Mouse (Mus musculus): ENCODE measurements around the gene Zfp148. TPM values are rescaled to one million over a fixed set of nuclear protein-coding genes. Genes with fewer than 3 reads are reported as not detected.
A peak's percentile ranks its signal among the peaks of the same experiment; 100 is the strongest.

Zfp148 gene
- polyA plus RNA-seq, 1 experiment from 2014 or later, result 48.2 TPM

DNA sequence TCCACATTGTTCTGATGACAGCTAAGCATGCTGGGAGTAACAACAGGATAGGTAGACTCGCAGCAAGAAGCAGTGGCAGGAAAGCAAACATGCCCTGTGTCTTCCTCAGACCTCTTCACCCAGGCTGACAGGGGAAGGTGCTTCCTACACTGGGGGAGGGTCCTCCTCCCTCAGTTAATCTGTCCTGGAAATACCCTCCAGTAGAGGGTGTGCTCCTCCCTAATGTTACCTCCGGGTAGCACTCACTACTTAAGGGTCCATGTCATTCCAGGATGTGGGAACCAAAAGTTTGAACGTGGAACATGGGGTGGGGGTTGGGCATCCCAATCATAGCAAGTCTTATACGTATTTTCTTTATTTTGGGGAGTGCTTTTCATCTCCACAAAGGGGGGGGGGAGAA is 141.9 kb downstream of the Zfp148 start:
- H3K4me3 ChIP-seq (replicated peaks; ENCODE audit: low read length), result no peak overlapping the region
- no peaks in the 10 kb centered on the region for H3K27me3 ChIP-seq (ENCODE audit: control insufficient read depth, insufficient read depth, low read length)
- ATAC-seq (ENCODE audit: insufficient read depth, low FRiP score), result no peak
- H3K9ac ChIP-seq (ENCODE audit: low read length), result no peak overlapping the region
- peaks cover 8% of the 10 kb centered on the region for H3K4me1 ChIP-seq (ENCODE audit: control insufficient read depth, insufficient read depth, low read length)
- whole genome bisulfite sequencing, result 41% methylated on average over 4 of the region's 4 CpGs
- no peaks in the 10 kb centered on the region for H3K36me3 ChIP-seq (ENCODE audit: control insufficient read depth, insufficient read depth, low read length)
- no peaks in the 10 kb centered on the region for H3K9me3 ChIP-seq (replicated peaks; ENCODE audit: control insufficient read depth, low read length)
- H3K27ac ChIP-seq (ENCODE audit: low read length), result no peak overlapping the region
- no peak overlapping the region for H3K4me2 ChIP-seq (ENCODE audit: low read depth, low read length)

DNA sequence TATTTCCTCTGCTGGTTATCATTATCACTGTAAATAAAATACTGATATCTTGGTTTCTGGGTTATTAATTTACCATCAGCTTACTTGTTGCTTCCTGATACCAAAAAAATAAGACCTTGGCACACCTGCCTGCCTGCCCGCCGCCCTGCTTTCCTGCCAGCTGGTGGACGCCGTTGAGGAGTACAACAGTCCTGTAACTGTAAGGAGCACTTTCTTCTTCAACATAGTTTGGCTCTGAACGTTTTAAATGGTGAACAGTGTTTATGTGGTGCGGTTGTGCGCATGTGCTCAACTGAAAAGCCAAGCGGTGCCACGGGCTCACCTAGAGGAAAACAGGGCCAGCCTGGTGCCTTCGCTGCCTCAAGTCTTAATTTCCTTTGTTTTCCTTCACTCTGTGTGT is 142.9 kb downstream of the Zfp148 start:
- H3K4me1 ChIP-seq (ENCODE audit: control insufficient read depth, insufficient read depth, low read length), result no peaks in the 10 kb centered on the region
- H3K4me3 ChIP-seq (replicated peaks; ENCODE audit: low read length), result no peak overlapping the region
- peak overlapping the region; percentile 14; the same call in 1 of the 2 replicates for H3K4me2 ChIP-seq (ENCODE audit: low read depth, low read length)
- peak overlapping the region; percentile 26; the same call in 1 of the 2 replicates for H3K27ac ChIP-seq (ENCODE audit: low read length)
- 54% methylated on average over 10 of the region's 10 CpGs for WGBS
- ATAC-seq (ENCODE audit: insufficient read depth, low FRiP score), result no peak
- H3K27me3 ChIP-seq (ENCODE audit: control insufficient read depth, insufficient read depth, low read length), result no peaks in the 10 kb centered on the region
- H3K36me3 ChIP-seq (ENCODE audit: control insufficient read depth, insufficient read depth, low read length), result no peaks in the 10 kb centered on the region
- no peaks in the 10 kb centered on the region; the same call in 1 of the 2 replicates for H3K9me3 ChIP-seq (replicated peaks; ENCODE audit: control insufficient read depth, low read length)
- peak overlapping the region; percentile 42 for H3K9ac ChIP-seq (ENCODE audit: low read length)

- ATAC-seq (ENCODE audit: insufficient read depth, low FRiP score), result peak; percentile 37; the same call in 1 of the 2 replicates
- no peaks in the 10 kb centered on the region; the same call in 1 of the 2 replicates for H3K9me3 ChIP-seq (replicated peaks; ENCODE audit: control insufficient read depth, low read length)
- no peak overlapping the region for H3K4me3 ChIP-seq (replicated peaks; ENCODE audit: low read length)
- no peaks in the 10 kb centered on the region for H3K36me3 ChIP-seq (ENCODE audit: control insufficient read depth, insufficient read depth, low read length)
- no peak overlapping the region for H3K9ac ChIP-seq (ENCODE audit: low read length)
- H3K27me3 ChIP-seq (ENCODE audit: control insufficient read depth, insufficient read depth, low read length), result no peaks in the 10 kb centered on the region
- no peak overlapping the region for H3K4me2 ChIP-seq (ENCODE audit: low read depth, low read length)
- H3K27ac ChIP-seq (ENCODE audit: low read length), result peak overlapping the region; percentile 48
- H3K4me1 ChIP-seq (ENCODE audit: control insufficient read depth, insufficient read depth, low read length), result peaks cover 10% of the 10 kb centered on the region
- WGBS, result 53% methylated on average over 11 of the region's 11 CpGs
Measured at GRCm38 (mm10) chr16:33529502-33530454, 149.1 kb downstream of the Zfp148 start.

DNA sequence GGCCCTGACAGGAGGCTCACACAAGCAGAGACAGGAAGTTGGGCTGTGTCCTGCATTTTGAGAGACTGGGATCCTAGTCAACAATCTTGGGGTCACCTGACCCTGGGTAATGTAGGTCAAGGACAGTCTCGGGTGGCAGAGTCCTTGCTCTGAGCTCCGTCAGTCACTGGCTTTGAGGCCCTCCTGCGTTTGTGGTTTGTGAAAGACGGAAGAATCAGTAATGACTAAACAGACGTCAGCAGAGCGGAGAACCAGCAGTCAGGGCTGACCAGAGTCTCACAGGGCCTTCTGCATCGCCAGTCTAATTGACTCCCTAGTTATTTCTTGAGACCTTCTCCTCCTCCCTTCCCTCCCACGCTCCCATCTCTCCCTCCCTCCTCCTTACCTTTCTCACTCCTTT is 150.5 kb downstream of the Zfp148 start:
- Histone ChIP-seq H3K4me3 (replicated peaks; ENCODE audit: low read length) (no peak overlapping the region), H3K4me1 (ENCODE audit: control insufficient read depth, insufficient read depth, low read length) (peaks cover 10% of the 10 kb centered on the region), H3K27me3 (ENCODE audit: control insufficient read depth, insufficient read depth, low read length) (no peaks in the 10 kb centered on the region), H3K36me3 (ENCODE audit: control insufficient read depth, insufficient read depth, low read length) (no peaks in the 10 kb centered on the region), H3K9me3 (replicated peaks; ENCODE audit: control insufficient read depth, low read length) (no peaks in the 10 kb centered on the region; the same call in 1 of the 2 replicates), H3K27ac (ENCODE audit: low read length) (no peak overlapping the region), H3K4me2 (ENCODE audit: low read depth, low read length) (no peak overlapping the region), H3K9ac (ENCODE audit: low read length) (no peak overlapping the region)
- ATAC-seq (ENCODE audit: insufficient read depth, low FRiP score), result no peak
- 67% methylated on average over 8 of the region's 8 CpGs for WGBS

DNA sequence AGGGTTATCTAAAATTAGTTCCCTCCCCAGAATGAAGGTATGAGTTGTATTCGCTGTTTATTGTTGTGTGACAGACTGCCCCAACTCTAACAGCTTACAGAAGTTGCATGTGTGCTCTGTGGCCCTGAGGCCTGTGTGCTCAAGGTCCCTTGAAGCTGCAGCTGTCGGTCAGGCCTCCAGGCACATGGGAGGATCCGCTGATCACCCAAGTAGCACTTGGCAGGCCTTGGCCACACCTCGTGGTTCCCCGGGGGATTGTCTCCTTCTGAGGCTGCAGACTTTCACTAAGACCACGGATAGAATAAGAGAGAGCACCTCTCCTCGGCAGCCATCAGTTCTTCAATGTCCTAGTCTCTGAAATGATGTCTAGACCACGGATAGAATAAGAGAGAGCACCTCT is 155.8 kb downstream of the Zfp148 start:
- Histone ChIP-seq H3K4me1 (ENCODE audit: control insufficient read depth, insufficient read depth, low read length) (peaks cover 5% of the 10 kb centered on the region), H3K4me2 (ENCODE audit: low read depth, low read length) (no peak overlapping the region), H3K9ac (ENCODE audit: low read length) (no peak overlapping the region), H3K4me3 (replicated peaks; ENCODE audit: low read length) (no peak overlapping the region), H3K27ac (ENCODE audit: low read length) (no peak overlapping the region), H3K27me3 (ENCODE audit: control insufficient read depth, insufficient read depth, low read length) (no peaks in the 10 kb centered on the region), H3K9me3 (replicated peaks; ENCODE audit: control insufficient read depth, low read length) (no peaks in the 10 kb centered on the region), H3K36me3 (ENCODE audit: control insufficient read depth, insufficient read depth, low read length) (no peaks in the 10 kb centered on the region)
- 69% methylated on average over 8 of the region's 8 CpGs for WGBS
- ATAC-seq (ENCODE audit: insufficient read depth, low FRiP score), result no peak

- WGBS, result 73% methylated on average over 21 of the region's 21 CpGs
- Histone ChIP-seq H3K9me3 (replicated peaks; ENCODE audit: control insufficient read depth, low read length) (no peaks in the 10 kb centered on the region), H3K4me2 (ENCODE audit: low read depth, low read length) (no peak overlapping the region), H3K4me1 (ENCODE audit: control insufficient read depth, insufficient read depth, low read length) (peaks cover 5% of the 10 kb centered on the region), H3K27me3 (ENCODE audit: control insufficient read depth, insufficient read depth, low read length) (no peaks in the 10 kb centered on the region), H3K27ac (ENCODE audit: low read length) (no peak overlapping the region), H3K36me3 (ENCODE audit: control insufficient read depth, insufficient read depth, low read length) (no peaks in the 10 kb centered on the region), H3K4me3 (replicated peaks; ENCODE audit: low read length) (no peak overlapping the region), H3K9ac (ENCODE audit: low read length) (no peak overlapping the region)
- ATAC-seq (ENCODE audit: insufficient read depth, low FRiP score), result no peak
Measured at GRCm38 (mm10) chr16:33537499-33538225, 157.0 kb downstream of the Zfp148 start.

DNA sequence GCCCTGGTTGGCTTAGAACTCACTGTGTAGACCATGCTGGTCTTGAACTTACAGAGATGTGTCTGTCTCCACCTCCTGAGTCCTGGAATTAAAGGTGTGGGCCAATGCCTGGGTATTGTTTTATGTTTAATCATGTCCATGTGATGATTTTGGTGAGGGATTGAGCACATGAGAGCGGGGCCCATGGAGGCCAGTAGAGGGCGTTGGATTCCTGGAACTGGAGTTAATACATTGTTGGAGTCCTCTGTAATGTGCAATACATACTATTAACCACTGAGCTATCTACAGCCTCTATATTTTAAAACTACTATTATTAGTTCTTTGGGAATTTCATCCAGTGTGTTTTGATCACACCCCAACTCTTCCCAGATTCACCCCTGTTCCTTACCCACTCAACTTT is 163.7 kb downstream of the Zfp148 start:
- no peaks in the 10 kb centered on the region for H3K4me1 ChIP-seq (ENCODE audit: control insufficient read depth, insufficient read depth, low read length)
- no peaks in the 10 kb centered on the region for H3K27me3 ChIP-seq (ENCODE audit: control insufficient read depth, insufficient read depth, low read length)
- whole genome bisulfite sequencing, result 85% methylated on average over 2 of the region's 2 CpGs
- H3K27ac ChIP-seq (ENCODE audit: low read length), result no peak overlapping the region
- no peak overlapping the region for H3K4me3 ChIP-seq (replicated peaks; ENCODE audit: low read length)
- no peak overlapping the region for H3K4me2 ChIP-seq (ENCODE audit: low read depth, low read length)
- no peak overlapping the region for H3K9ac ChIP-seq (ENCODE audit: low read length)
- no peaks in the 10 kb centered on the region for H3K36me3 ChIP-seq (ENCODE audit: control insufficient read depth, insufficient read depth, low read length)
- no peak for ATAC-seq (ENCODE audit: insufficient read depth, low FRiP score)
- H3K9me3 ChIP-seq (replicated peaks; ENCODE audit: control insufficient read depth, low read length), result no peaks in the 10 kb centered on the region

- H3K4me2 ChIP-seq (ENCODE audit: low read depth, low read length), result no peak overlapping the region
- no peak overlapping the region for H3K4me3 ChIP-seq (replicated peaks; ENCODE audit: low read length)
- H3K9me3 ChIP-seq (replicated peaks; ENCODE audit: control insufficient read depth, low read length), result no peaks in the 10 kb centered on the region
- H3K27ac ChIP-seq (ENCODE audit: low read length), result peak overlapping the region; percentile 16; the same call in 1 of the 2 replicates
- no peaks in the 10 kb centered on the region for H3K27me3 ChIP-seq (ENCODE audit: control insufficient read depth, insufficient read depth, low read length)
- no peaks in the 10 kb centered on the region for H3K4me1 ChIP-seq (ENCODE audit: control insufficient read depth, insufficient read depth, low read length)
- no peak overlapping the region for H3K9ac ChIP-seq (ENCODE audit: low read length)
- WGBS, result 65% methylated on average over 4 of the region's 4 CpGs
- ATAC-seq (ENCODE audit: insufficient read depth, low FRiP score), result no peak
- H3K36me3 ChIP-seq (ENCODE audit: control insufficient read depth, insufficient read depth, low read length), result no peaks in the 10 kb centered on the region
Measured at GRCm38 (mm10) chr16:33545530-33545929, 164.9 kb downstream of the Zfp148 start.
